Comparison of ENCODE assay signal across 14 mouse cellular contexts in genomic region chr10:45019849-45020248, GRCm38 (mm10).
"Had no signal": no experiment of that assay in that cellular context is flagged by ENCODE, and none has a peak within 500 bp of the region (broad histone marks: within the 10 kb centered on the region; RNA-seq: fewer than 3 reads in every experiment).

No protein-coding gene starts in this region.

- DNase-seq: kidney, adult 18-20 months; kidney, postnatal 10 days; lung, embryonic 14.5 days; lung, postnatal 10 days; right cerebral cortex, adult 18-20 months; spleen, adult 18-20 months had no signal

- H3K4me3 ChIP-seq: layer of hippocampus, adult 2 months; left cerebral cortex, adult 2 months; limb, embryonic 15.5 days; liver, embryonic 12.5 days; megakaryocyte, embryonic 14.5 days; midbrain, embryonic 12.5 days; neural tube, embryonic 15.5 days had no signal

- H3K27me3 ChIP-seq: limb, embryonic 15.5 days; liver, embryonic 12.5 days; megakaryocyte, embryonic 14.5 days; midbrain, embryonic 12.5 days; neural tube, embryonic 15.5 days had no signal

- H3K9ac ChIP-seq: limb, embryonic 15.5 days; liver, embryonic 12.5 days; lung, embryonic 14.5 days; midbrain, embryonic 12.5 days; neural tube, embryonic 15.5 days had no signal

- ATAC-seq: liver, embryonic 12.5 days had no signal

- H3K9me3 ChIP-seq: limb, embryonic 15.5 days; liver, embryonic 12.5 days; midbrain, embryonic 12.5 days; neural tube, embryonic 15.5 days had no signal

- H3K4me1 ChIP-seq: limb, embryonic 15.5 days; liver, embryonic 12.5 days; midbrain, embryonic 12.5 days; neural tube, embryonic 15.5 days had no signal

- H3K4me2 ChIP-seq: limb, embryonic 15.5 days; liver, embryonic 12.5 days; lung, embryonic 14.5 days; midbrain, embryonic 12.5 days; neural tube, embryonic 15.5 days had no signal

- H3K27ac ChIP-seq: layer of hippocampus, adult 2 months; left cerebral cortex, adult 2 months; limb, embryonic 15.5 days; liver, embryonic 12.5 days; macrophage; midbrain, embryonic 12.5 days; neural tube, embryonic 15.5 days had no signal

- H3K36me3 ChIP-seq: limb, embryonic 15.5 days; liver, embryonic 12.5 days; midbrain, embryonic 12.5 days; neural tube, embryonic 15.5 days had no signal
